Mouse (Mus musculus) thymus, adult 2 months (tissue): ENCODE data around the gene B3gat3. TPM values are rescaled to one million over a fixed set of nuclear protein-coding genes. Genes with fewer than 3 reads are reported as not detected.
A peak's percentile ranks its signal among the peaks of the same experiment; 100 is the strongest.

Source experiments
- DNase-seq: peaks from one replicate; pipeline ENCODE4 v3.0.0; 2021
- H3K27ac ChIP-seq: fragments of 200-500 bp; 2 replicates; pipeline ENCODE4 v1.5.1; 2012; ENCODE audit warnings: low read length, control low read depth; ENCODE audit not compliant: control insufficient read depth, insufficient read depth
- H3K27me3 ChIP-seq: fragments of 200-500 bp; 2 replicates; pipeline ENCODE4 v1.6.1; 2012; ENCODE audit warnings: mild to moderate bottlenecking, low read length, moderate library complexity, mixed read lengths; ENCODE audit not compliant: control insufficient read depth, insufficient read depth
- H3K36me3 ChIP-seq: fragments of 200-500 bp; 2 replicates; pipeline ENCODE4 v1.6.1; 2012; ENCODE audit warnings: mild to moderate bottlenecking, low read length, moderate library complexity; ENCODE audit not compliant: control insufficient read depth, insufficient read depth
- H3K4me1 ChIP-seq: fragments of 200-500 bp; replicated peaks from 2 replicates; pipeline ENCODE4 v1.6.1; 2012; ENCODE audit warnings: low read length; ENCODE audit not compliant: control insufficient read depth, insufficient read depth
- H3K4me3 ChIP-seq: fragments of 200-500 bp; 2 replicates; pipeline ENCODE4 v1.5.1; 2012; ENCODE audit warnings: mild to moderate bottlenecking, low read length, control low read depth, moderate library complexity; ENCODE audit not compliant: control insufficient read depth, insufficient read depth
- CTCF ChIP-seq: fragments of 200-500 bp; IDR thresholded peaks from 2 replicates; pipeline ENCODE4 v1.5.1; 2012; ENCODE audit warnings: mild to moderate bottlenecking, control low read depth, low read length, moderate library complexity, borderline replicate concordance; ENCODE audit not compliant: control insufficient read depth, poor library complexity, insufficient read depth; ENCODE audit errors: extremely low read depth
- POLR2A ChIP-seq: fragments of 200-500 bp; IDR thresholded peaks from 2 replicates; pipeline ENCODE4 v1.6.1; 2012; ENCODE audit warnings: mild to moderate bottlenecking, low read length, control low read depth, moderate library complexity; ENCODE audit not compliant: control insufficient read depth, poor library complexity, insufficient read depth; ENCODE audit errors: extremely low read depth
- WGBS: fragments of 180-500 bp; shearing (Covaris S2); methylation state at CpG from one replicate; pipeline ENCODE4 v1.1.7; 2018; 5-methylcytosine and 5-hydroxymethylcytosine counted together
- polyA plus RNA-seq: library from polyadenylated mRNA; depleted of rRNA; stranded (reverse); fragments of >200 nt; gene quantifications from 2 replicates; pipeline ENCODE4 v1.2.3, GENCODE M21; 2012

Gene B3gat3
- polyA plus RNA-seq, 1 experiment, result 106 TPM

GRCm38 (mm10) chr19:8952241-8952640 lies 32.1 kb downstream of the B3gat3 start:
- Histone ChIP-seq H3K36me3 (peaks cover 51% of the 10 kb centered on the region), H3K4me3 (no peak overlapping the region), H3K27ac (peak overlapping the region; percentile 10; the same call in 1 of the 2 replicates), H3K4me1 (peaks cover 10% of the 10 kb centered on the region), H3K27me3 (no peaks in the 10 kb centered on the region)
- TF ChIP-seq CTCF, result no peak
- TF ChIP-seq POLR2A, result no peak
- WGBS, result 95% methylated on average over 9 of the region's 9 CpGs
- DNase-seq, result no peak

GRCm38 (mm10) chr19:8953135-8954039 lies 33.2 kb downstream of the B3gat3 start, which contains the start of gene Tut1:
Gene Tut1, plus strand, starts transcription at chr19:8953847.
- Histone ChIP-seq H3K4me1 (peaks cover 10% of the 10 kb centered on the region), H3K36me3 (peaks cover 40% of the 10 kb centered on the region), H3K27me3 (no peaks in the 10 kb centered on the region), H3K27ac (peak within 1 kb of the TSS; percentile 75), H3K4me3 (peak within 1 kb of the TSS; percentile 83)
- 1% methylated on average over 46 of the region's 46 CpGs for WGBS
- peak; percentile 88 for DNase-seq
- TF ChIP-seq CTCF, result no peak
- TF ChIP-seq POLR2A, result peak; percentile 43; the same call in 1 of the 2 replicates

GRCm38 (mm10) chr19:8954171-8954570 lies 34.0 kb downstream of the B3gat3 start:
- H3K4me3 ChIP-seq, result peak overlapping the region; percentile 83; the same call in 1 of the 2 replicates
- peaks cover 10% of the 10 kb centered on the region for H3K4me1 ChIP-seq
- TF ChIP-seq CTCF, result no peak
- TF ChIP-seq POLR2A, result no peak
- peak overlapping the region; percentile 75 for H3K27ac ChIP-seq
- DNase-seq, result no peak
- 2% methylated on average over 9 of the region's 9 CpGs for WGBS
- peaks cover 35% of the 10 kb centered on the region for H3K36me3 ChIP-seq
- no peaks in the 10 kb centered on the region for H3K27me3 ChIP-seq

- Histone ChIP-seq H3K27me3 (no peaks in the 10 kb centered on the region), H3K36me3 (peaks cover 42% of the 10 kb centered on the region), H3K4me1 (peaks cover 6% of the 10 kb centered on the region), H3K27ac (no peak overlapping the region), H3K4me3 (no peak overlapping the region)
- no peak for DNase-seq
- 95% methylated on average over 2 of the region's 2 CpGs for WGBS
- no peak for TF ChIP-seq POLR2A
- no peak for TF ChIP-seq CTCF
These were observed 42.1 kb downstream of the B3gat3 start for GRCm38 (mm10) chr19:8962256-8962655.

- H3K4me3 ChIP-seq, result no peak overlapping the region
- DNase-seq, result no peak
- TF ChIP-seq POLR2A (no peak), CTCF (no peak)
- H3K4me1 ChIP-seq, result peaks cover 13% of the 10 kb centered on the region
- WGBS, result 97% methylated on average over 11 of the region's 11 CpGs
- H3K36me3 ChIP-seq, result peaks cover 39% of the 10 kb centered on the region
- H3K27ac ChIP-seq, result no peak overlapping the region
- no peaks in the 10 kb centered on the region for H3K27me3 ChIP-seq
These were observed 44.9 kb downstream of the B3gat3 start for GRCm38 (mm10) chr19:8965075-8965474.

- WGBS, result 86% methylated on average over 8 of the region's 8 CpGs
- Histone ChIP-seq H3K4me1 (peaks cover 13% of the 10 kb centered on the region), H3K27ac (no peak overlapping the region), H3K27me3 (no peaks in the 10 kb centered on the region), H3K36me3 (peaks cover 41% of the 10 kb centered on the region), H3K4me3 (no peak overlapping the region)
- TF ChIP-seq CTCF, result no peak
- no peak for TF ChIP-seq POLR2A
- DNase-seq, result no peak
These were observed 45.6 kb downstream of the B3gat3 start for GRCm38 (mm10) chr19:8965771-8966170.

GRCm38 (mm10) chr19:8966198-8966589 lies 46.0 kb downstream of the B3gat3 start:
- H3K36me3 ChIP-seq, result peaks cover 45% of the 10 kb centered on the region
- no peaks in the 10 kb centered on the region for H3K27me3 ChIP-seq
- TF ChIP-seq CTCF, result no peak
- no peak for TF ChIP-seq POLR2A
- H3K27ac ChIP-seq, result peak overlapping the region; percentile 75; the same call in 1 of the 2 replicates
- H3K4me1 ChIP-seq, result peaks cover 13% of the 10 kb centered on the region
- H3K4me3 ChIP-seq, result peak overlapping the region; percentile 58
- 43% methylated on average over 5 of the region's 5 CpGs for WGBS
- DNase-seq, result no peak
